Mouse (Mus musculus) neural tube, embryonic 13.5 days (tissue): ENCODE measurements around the gene Efcab11. TPM values are rescaled to one million over a fixed set of nuclear protein-coding genes. Genes with fewer than 3 reads are reported as not detected.

ENCODE experiments used
- ATAC-seq: fragments of 200-750 bp; cut with Nextera tagmentation; 2 replicates; pipeline ENCODE4 v1.8.0; 2017; ENCODE audit warnings: low read depth, mild to moderate bottlenecking, moderate TSS enrichment, moderate library complexity
- H3K27ac ChIP-seq: fragments of 300-500 bp; sonication (generic); replicated peaks from 2 replicates; pipeline ENCODE4 v1.5.1; 2015; ENCODE audit warnings: moderate library complexity, mild to moderate bottlenecking, inconsistent platforms
- H3K27me3 ChIP-seq: fragments of 300-500 bp; sonication (generic); 2 replicates; pipeline ENCODE4 v1.6.1; 2015; ENCODE audit warnings: mild to moderate bottlenecking, inconsistent platforms
- H3K36me3 ChIP-seq: fragments of 300-500 bp; sonication (generic); 2 replicates; pipeline ENCODE4 v1.6.1; 2015; ENCODE audit warnings: mild to moderate bottlenecking, inconsistent platforms
- H3K4me1 ChIP-seq: fragments of 300-500 bp; sonication (generic); replicated peaks from 2 replicates; pipeline ENCODE4 v1.6.1; 2015; ENCODE audit warnings: inconsistent platforms
- H3K4me2 ChIP-seq: fragments of 300-500 bp; sonication (generic); 2 replicates; pipeline ENCODE4 v1.6.1; 2015; ENCODE audit warnings: inconsistent platforms, mild to moderate bottlenecking, moderate library complexity
- H3K4me3 ChIP-seq: fragments of 300-500 bp; sonication (generic); 2 replicates; pipeline ENCODE4 v1.5.1; 2015; ENCODE audit warnings: mild to moderate bottlenecking, inconsistent platforms
- H3K9ac ChIP-seq: fragments of 300-500 bp; sonication (generic); 2 replicates; pipeline ENCODE4 v1.6.1; 2015; ENCODE audit warnings: moderate library complexity, mild to moderate bottlenecking, inconsistent platforms
- H3K9me3 ChIP-seq: fragments of 300-500 bp; sonication (generic); 2 replicates; pipeline ENCODE4 v1.6.1; 2016; ENCODE audit warnings: inconsistent platforms
- WGBS: fragments of 180-500 bp; shearing (Covaris S2); methylation state at CpG from one replicate; pipeline ENCODE4 v1.1.7; 2015; 5-methylcytosine and 5-hydroxymethylcytosine counted together
- polyA plus RNA-seq: library from polyadenylated mRNA; unstranded; fragments of >200 nt; fragmentation: Nextera tagmentation; extraction: Ambion mirVana; gene quantifications from 2 replicates; pipeline ENCODE4 v1.2.1, GENCODE M21; 2015

The Efcab11 gene
- polyA plus RNA-seq, 1 experiment from 2014 or later: 4.2 TPM

- 48% methylated on average over 4 of the region's 4 CpGs for WGBS
Observed at GRCm38 (mm10) chr12:99681681-99682080, 202.6 kb downstream of the Efcab11 start.

GRCm38 (mm10) chr12:99671866-99672191 is 212.4 kb downstream of the Efcab11 start:
- 74% methylated on average over 4 of the region's 4 CpGs for WGBS
- no peak overlapping the region for H3K27ac ChIP-seq

More at GRCm38 (mm10) chr12:99681681-99682080, 202.6 kb downstream of the Efcab11 start:
- no peak overlapping the region for H3K4me2 ChIP-seq
- H3K4me3 ChIP-seq: no peak overlapping the region
- H3K9me3 ChIP-seq: no peaks in the 10 kb centered on the region
- H3K27ac ChIP-seq: no peak overlapping the region
- no peak overlapping the region for H3K9ac ChIP-seq
- no peak for ATAC-seq
- no peaks in the 10 kb centered on the region for H3K36me3 ChIP-seq
- H3K27me3 ChIP-seq: no peaks in the 10 kb centered on the region
- no peaks in the 10 kb centered on the region for H3K4me1 ChIP-seq

GRCm38 (mm10) chr12:99671162-99671865 is 212.9 kb downstream of the Efcab11 start:
- WGBS: 63% methylated on average over 12 of the region's 12 CpGs
- Histone ChIP-seq H3K4me1 (peaks cover 17% of the 10 kb centered on the region), H3K4me3 (no peak overlapping the region), H3K9ac (no peak overlapping the region), H3K4me2 (no peak overlapping the region), H3K9me3 (no peaks in the 10 kb centered on the region), H3K36me3 (no peaks in the 10 kb centered on the region), H3K27me3 (no peaks in the 10 kb centered on the region), H3K27ac (no peak overlapping the region)
- ATAC-seq: 0 out of 2 replicates have a peak, but pooled peaks have one; percentile 23

More at GRCm38 (mm10) chr12:99671866-99672191, 212.4 kb downstream of the Efcab11 start:
- Histone ChIP-seq H3K9me3 (no peaks in the 10 kb centered on the region), H3K36me3 (no peaks in the 10 kb centered on the region), H3K4me2 (no peak overlapping the region), H3K27me3 (no peaks in the 10 kb centered on the region), H3K9ac (no peak overlapping the region), H3K4me1 (peaks cover 17% of the 10 kb centered on the region), H3K4me3 (no peak overlapping the region)
- ATAC-seq: no peak

GRCm38 (mm10) chr12:99670762-99671152 is 213.5 kb downstream of the Efcab11 start:
- H3K27ac ChIP-seq: no peak overlapping the region; the same call in 1 of the 2 replicates
- no peaks in the 10 kb centered on the region for H3K9me3 ChIP-seq
- no peaks in the 10 kb centered on the region for H3K27me3 ChIP-seq
- WGBS: 51% methylated on average over 7 of the region's 7 CpGs
- no peak overlapping the region for H3K9ac ChIP-seq
- no peak overlapping the region for H3K4me3 ChIP-seq
- peak; percentile 50; the same call in 1 of the 2 replicates for ATAC-seq
- peaks cover 17% of the 10 kb centered on the region for H3K4me1 ChIP-seq
- H3K36me3 ChIP-seq: no peaks in the 10 kb centered on the region
- H3K4me2 ChIP-seq: peak overlapping the region; percentile 29; the same call in 1 of the 2 replicates

- no peak overlapping the region for H3K4me3 ChIP-seq
- H3K36me3 ChIP-seq: no peaks in the 10 kb centered on the region
- H3K9ac ChIP-seq: no peak overlapping the region
- no peaks in the 10 kb centered on the region for H3K27me3 ChIP-seq
- peak overlapping the region; percentile 29; the same call in 1 of the 2 replicates for H3K4me2 ChIP-seq
- no peaks in the 10 kb centered on the region for H3K9me3 ChIP-seq
- peaks cover 17% of the 10 kb centered on the region for H3K4me1 ChIP-seq
- peak; percentile 36 for ATAC-seq
- H3K27ac ChIP-seq: no peak overlapping the region; the same call in 1 of the 2 replicates
- WGBS: 76% methylated on average over 26 of the region's 26 CpGs
Observed at GRCm38 (mm10) chr12:99669976-99670761, 214.1 kb downstream of the Efcab11 start.

GRCm38 (mm10) chr12:99654991-99655880 is 229.0 kb downstream of the Efcab11 start:
- no peak overlapping the region for H3K4me2 ChIP-seq

GRCm38 (mm10) chr12:99652459-99652858 is 231.8 kb downstream of the Efcab11 start:
- Histone ChIP-seq H3K27me3 (no peaks in the 10 kb centered on the region), H3K4me1 (no peaks in the 10 kb centered on the region), H3K9ac (no peak overlapping the region), H3K9me3 (no peaks in the 10 kb centered on the region), H3K27ac (no peak overlapping the region), H3K4me2 (no peak overlapping the region), H3K4me3 (no peak overlapping the region), H3K36me3 (no peaks in the 10 kb centered on the region)
- WGBS: 48% methylated on average over 6 of the region's 6 CpGs
- ATAC-seq: no peak

More at GRCm38 (mm10) chr12:99654991-99655880, 229.0 kb downstream of the Efcab11 start:
- no peak overlapping the region for H3K4me3 ChIP-seq
- no peaks in the 10 kb centered on the region for H3K36me3 ChIP-seq
- H3K27ac ChIP-seq: no peak overlapping the region
- H3K27me3 ChIP-seq: no peaks in the 10 kb centered on the region
- no peaks in the 10 kb centered on the region for H3K4me1 ChIP-seq
- H3K9ac ChIP-seq: no peak overlapping the region
- peaks cover 11% of the 10 kb centered on the region; the same call in 1 of the 2 replicates for H3K9me3 ChIP-seq
- WGBS: 87% methylated on average over 19 of the region's 19 CpGs
- no peak for ATAC-seq

GRCm38 (mm10) chr12:99649732-99650131 is 234.5 kb downstream of the Efcab11 start:
- Histone ChIP-seq H3K27me3 (no peaks in the 10 kb centered on the region), H3K27ac (no peak overlapping the region), H3K4me2 (no peak overlapping the region), H3K4me3 (no peak overlapping the region), H3K9me3 (peaks cover 12% of the 10 kb centered on the region), H3K4me1 (no peaks in the 10 kb centered on the region), H3K9ac (no peak overlapping the region), H3K36me3 (no peaks in the 10 kb centered on the region)
- WGBS: 44% methylated on average over 2 of the region's 2 CpGs
- ATAC-seq: no peak

GRCm38 (mm10) chr12:99648781-99649180 is 235.5 kb downstream of the Efcab11 start:
- no peak overlapping the region for H3K4me2 ChIP-seq
- H3K4me3 ChIP-seq: no peak overlapping the region
- no peak overlapping the region for H3K27ac ChIP-seq
- no peaks in the 10 kb centered on the region for H3K36me3 ChIP-seq
- WGBS: 83% methylated on average over 2 of the region's 2 CpGs
- peaks cover 22% of the 10 kb centered on the region for H3K9me3 ChIP-seq
- no peaks in the 10 kb centered on the region for H3K27me3 ChIP-seq
- no peaks in the 10 kb centered on the region for H3K4me1 ChIP-seq
- H3K9ac ChIP-seq: no peak overlapping the region
- no peak for ATAC-seq

GRCm38 (mm10) chr12:99646556-99647354 is 237.5 kb downstream of the Efcab11 start:
- WGBS: 89% methylated on average over 11 of the region's 11 CpGs
- ATAC-seq: no peak
- no peaks in the 10 kb centered on the region for H3K27me3 ChIP-seq

GRCm38 (mm10) chr12:99645418-99645817 is 238.8 kb downstream of the Efcab11 start:
- WGBS: 93% methylated on average over 18 of the region's 18 CpGs
- Histone ChIP-seq H3K36me3 (no peaks in the 10 kb centered on the region), H3K27ac (no peak overlapping the region), H3K4me3 (no peak overlapping the region), H3K4me2 (no peak overlapping the region), H3K4me1 (peaks cover 12% of the 10 kb centered on the region), H3K9ac (no peak overlapping the region), H3K9me3 (peaks cover 29% of the 10 kb centered on the region), H3K27me3 (no peaks in the 10 kb centered on the region)
- ATAC-seq: peak; percentile 79; the same call in 1 of the 2 replicates

More at GRCm38 (mm10) chr12:99646556-99647354, 237.5 kb downstream of the Efcab11 start:
- Histone ChIP-seq H3K9me3 (peaks cover 29% of the 10 kb centered on the region), H3K4me2 (no peak overlapping the region), H3K4me3 (no peak overlapping the region), H3K27ac (no peak overlapping the region), H3K36me3 (no peaks in the 10 kb centered on the region), H3K4me1 (no peaks in the 10 kb centered on the region), H3K9ac (no peak overlapping the region)
